Mouse (Mus musculus) ES-Bruce4 (cell line): ENCODE measurements around the gene Defb19.

ENCODE experiments used
- CTCF ChIP-seq: IDR thresholded peaks from one replicate; pipeline ENCODE4 v1.8.1; 2011; ENCODE audit warnings: low read depth, low read length
- POLR2A ChIP-seq: IDR thresholded peaks from one replicate; pipeline ENCODE4 v1.8.1; 2011; ENCODE audit warnings: low read length; ENCODE audit not compliant: insufficient read depth

- TF ChIP-seq CTCF (no peak), POLR2A (no peak)
Observed at GRCm38 (mm10) chr2:152608719-152609118, 28.6 kb upstream of the Defb19 start.
